Mouse (Mus musculus) heart, postnatal 0 days (tissue): ENCODE results near the gene Fezf2.
A peak's percentile ranks its signal among the peaks of the same experiment; 100 is the strongest.

Experiments
- CTCF ChIP-seq: IDR thresholded peaks from 2 replicates; pipeline ENCODE4 v1.5.1; 2016; ENCODE audit warnings: antibody characterized with exemption, control low read depth, low read depth
- EP300 ChIP-seq: IDR thresholded peaks from 2 replicates; pipeline ENCODE4 v1.6.1; 2016; ENCODE audit warnings: antibody characterized with exemption, low read depth

DNA sequence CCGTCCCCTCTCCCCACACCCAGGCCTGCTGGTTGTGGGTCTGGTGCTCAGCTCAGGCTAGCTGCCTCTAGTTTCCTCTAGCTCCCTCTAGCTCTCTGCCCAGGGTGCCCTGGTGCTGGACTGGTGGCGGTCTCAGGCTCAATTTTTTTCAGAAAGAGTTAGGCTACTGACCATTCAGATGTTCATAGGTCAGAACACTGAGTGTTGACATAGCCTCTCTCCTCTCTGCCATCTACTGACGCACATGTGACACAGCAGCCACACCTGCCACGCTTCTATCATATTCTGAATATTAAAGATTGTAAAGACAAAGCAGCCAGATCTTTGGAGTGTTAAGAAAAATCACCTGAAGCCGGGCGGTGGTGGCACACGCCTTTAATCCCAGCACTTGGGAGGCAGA, 14.4 kb downstream of the Fezf2 start:
- TF ChIP-seq EP300 = no peak
- peak; percentile 24 for TF ChIP-seq CTCF
